Mouse (Mus musculus) small intestine, adult 2 months (tissue): Measurements from ENCODE around the gene Slc9a5.

Experiments
- CTCF ChIP-seq: fragments of 200-500 bp; IDR thresholded peaks from 2 replicates; pipeline ENCODE4 v1.5.1; 2012; ENCODE audit warnings: low read depth, mild to moderate bottlenecking, control low read depth, inconsistent platforms, low read length, moderate library complexity, mixed read lengths; ENCODE audit not compliant: insufficient replicate concordance, insufficient read length; ENCODE audit errors: extremely low read depth
- POLR2A ChIP-seq: fragments of 200-500 bp; IDR thresholded peaks from 2 replicates; pipeline ENCODE4 v1.6.1; 2012; ENCODE audit warnings: low read depth, mild to moderate bottlenecking, control low read depth, inconsistent platforms, low read length, moderate library complexity

GRCm38 (mm10) chr8:105378673-105379072 is 30.0 kb downstream of the Slc9a5 start:
- TF ChIP-seq CTCF (no peak), POLR2A (no peak)
